Mouse (Mus musculus) intestine, embryonic 16.5 days (tissue): ENCODE measurements around the gene Cbx8. TPM values are rescaled to one million over a fixed set of nuclear protein-coding genes. Genes with fewer than 3 reads are reported as not detected.

Experiments used
- ATAC-seq: fragments of 200-750 bp; cut with Nextera tagmentation; 2 replicates; pipeline ENCODE4 v1.8.0; 2017; ENCODE audit warnings: moderate TSS enrichment, moderate library complexity
- H3K27ac ChIP-seq: fragments of 300-500 bp; sonication (generic); 2 replicates; pipeline ENCODE4 v1.5.1; 2014; ENCODE audit warnings: mild to moderate bottlenecking, low read length
- H3K27me3 ChIP-seq: fragments of 300-500 bp; sonication (generic); replicated peaks from 2 replicates; pipeline ENCODE4 v1.6.1; 2014; ENCODE audit warnings: low read length, control low read depth, mixed read lengths; ENCODE audit not compliant: control insufficient read depth, insufficient read depth
- H3K36me3 ChIP-seq: fragments of 300-500 bp; sonication (generic); 2 replicates; pipeline ENCODE4 v1.6.1; 2014; ENCODE audit warnings: low read length, control low read depth; ENCODE audit not compliant: control insufficient read depth, insufficient read depth
- H3K4me1 ChIP-seq: fragments of 300-500 bp; sonication (generic); 2 replicates; pipeline ENCODE4 v1.6.1; 2014; ENCODE audit warnings: low read length, control low read depth, mixed read lengths; ENCODE audit not compliant: control insufficient read depth, insufficient read depth
- H3K4me2 ChIP-seq: fragments of 300-500 bp; sonication (generic); 2 replicates; pipeline ENCODE4 v1.6.1; 2014; ENCODE audit warnings: low read depth, low read length, control low read depth
- H3K4me3 ChIP-seq: fragments of 300-500 bp; sonication (generic); 2 replicates; pipeline ENCODE4 v1.5.1; 2014; ENCODE audit warnings: mild to moderate bottlenecking, low read length
- H3K9ac ChIP-seq: fragments of 300-500 bp; sonication (generic); 2 replicates; pipeline ENCODE4 v1.6.1; 2014; ENCODE audit warnings: low read depth, low read length
- H3K9me3 ChIP-seq: fragments of 300-500 bp; sonication (generic); 2 replicates; pipeline ENCODE4 v1.6.1; 2016; ENCODE audit warnings: low read length, control low read depth; ENCODE audit not compliant: control insufficient read depth
- WGBS: fragments of 180-500 bp; shearing (Covaris S2); extraction: QIAGEN DNeasy Blood & Tissue Kit; methylation state at CpG from one replicate; pipeline ENCODE4 v1.1.7; 2014; 5-methylcytosine and 5-hydroxymethylcytosine counted together
- polyA plus RNA-seq: library from polyadenylated mRNA; unstranded; fragments of >200 nt; fragmentation: Nextera tagmentation; extraction: Ambion mirVana; gene quantifications from 2 replicates; pipeline ENCODE4 v1.2.1, GENCODE M21; 2015

Cbx8 gene
- 8.1 and 8.5 TPM in 2 replicates for polyA plus RNA-seq

DNA sequence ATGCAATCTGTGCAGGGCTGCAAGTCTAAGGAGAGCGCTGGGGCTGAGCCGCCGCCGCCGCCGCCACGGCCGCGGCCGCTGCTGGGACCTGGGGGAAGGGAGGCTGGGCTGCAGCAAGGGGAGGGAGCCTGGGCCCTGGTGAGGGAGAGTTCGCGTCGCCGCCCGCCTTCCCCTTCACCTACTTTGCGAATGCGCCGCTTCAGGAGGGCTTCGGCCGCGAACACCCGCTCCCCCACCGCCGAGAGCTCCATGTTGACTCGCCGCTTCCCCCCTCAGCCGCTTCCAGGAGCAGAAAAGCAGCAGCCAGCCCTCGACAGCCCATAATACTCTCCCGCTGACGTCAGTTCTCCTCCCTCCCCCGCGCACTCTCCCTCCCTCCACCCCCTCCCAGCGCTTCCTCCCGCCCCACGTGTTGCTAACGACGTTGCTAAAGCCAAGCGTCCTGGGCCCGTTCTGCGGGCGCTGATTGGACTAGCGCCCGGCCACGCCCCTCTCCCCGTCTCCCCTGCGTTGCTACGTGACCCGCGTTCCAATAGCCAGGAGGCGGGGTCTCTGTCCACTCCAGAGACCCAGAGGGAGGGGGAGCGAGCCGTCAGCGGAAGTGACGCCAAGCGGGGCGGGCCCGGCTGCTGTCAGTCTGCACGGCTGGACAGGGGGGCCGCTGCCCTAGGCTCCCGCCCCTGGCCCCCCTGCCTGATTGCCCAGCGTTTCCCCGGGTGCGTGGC is at the start of gene Cbx8:
Gene Cbx8, minus strand, starts transcription at position 370 of the 725 bp plus-strand sequence.
- ATAC-seq, result peak; percentile 93
- H3K9ac ChIP-seq, result peak within 1 kb of the TSS; percentile 86
- under 1% methylated on average over 52 of the region's 63 CpGs for WGBS
- H3K4me2 ChIP-seq, result peak within 1 kb of the TSS; percentile 97
- H3K27ac ChIP-seq, result peak within 1 kb of the TSS; percentile 73
- peaks cover 51% of the 10 kb centered on the region for H3K4me1 ChIP-seq
- H3K36me3 ChIP-seq, result peaks cover 6% of the 10 kb centered on the region
- peak within 1 kb of the TSS; percentile 76 for H3K4me3 ChIP-seq
- no peaks in the 10 kb centered on the region for H3K9me3 ChIP-seq
- H3K27me3 ChIP-seq, result peaks cover 49% of the 10 kb centered on the region

DNA sequence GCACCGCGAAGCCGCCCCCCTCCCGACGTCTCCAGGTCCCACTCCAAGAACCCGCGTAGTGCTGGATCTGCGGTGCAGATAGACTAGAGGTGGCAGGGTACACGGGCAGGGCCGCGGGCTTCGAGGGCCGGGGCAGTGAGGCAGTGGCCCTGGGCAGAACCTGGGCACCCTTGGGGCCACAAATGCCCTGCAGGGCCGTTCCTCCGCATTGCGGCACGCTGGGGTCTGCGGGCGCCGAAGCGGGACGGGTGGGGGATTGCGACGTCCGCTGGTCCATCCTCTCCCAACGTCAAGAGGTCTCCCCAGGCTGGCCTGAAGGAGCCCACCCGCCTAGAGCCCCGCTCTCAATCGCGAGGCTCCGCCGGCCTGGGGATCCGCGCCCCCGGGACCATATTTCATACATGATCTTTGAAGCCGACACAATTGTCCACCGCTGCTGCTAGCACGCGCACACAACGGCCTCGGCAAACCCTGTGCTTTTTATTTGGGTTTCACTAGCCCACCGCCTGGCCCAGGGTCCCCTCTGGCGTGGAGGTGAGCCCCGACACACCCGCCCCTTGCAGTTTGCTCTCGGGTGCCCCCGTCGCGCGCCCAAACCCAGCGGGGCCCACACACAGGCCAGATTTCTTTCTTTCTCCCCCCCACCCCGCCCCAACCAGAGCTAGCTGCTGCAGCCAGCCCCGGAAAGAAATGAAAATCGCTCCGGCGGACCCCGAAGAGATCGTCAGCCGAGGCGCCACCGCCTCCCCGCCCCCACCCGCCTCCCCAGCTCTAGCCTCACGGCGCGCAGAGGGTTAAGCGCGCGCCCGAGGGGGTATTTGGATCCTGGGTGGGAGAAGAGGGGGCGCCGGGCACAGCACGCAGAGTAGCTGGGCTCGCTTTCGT is 49.5 kb upstream of the Cbx8 start:
- peaks cover 19% of the 10 kb centered on the region for H3K27me3 ChIP-seq

GRCm38 (mm10) chr11:119089235-119090075 is 48.7 kb upstream of the Cbx8 start:
- Histone ChIP-seq H3K27me3 (peaks cover 19% of the 10 kb centered on the region), H3K4me2 (peak overlapping the region; percentile 94), H3K27ac (peak overlapping the region; percentile 31; the same call in 1 of the 2 replicates), H3K9ac (peak overlapping the region; percentile 79), H3K9me3 (no peaks in the 10 kb centered on the region), H3K36me3 (no peaks in the 10 kb centered on the region), H3K4me1 (peaks cover 58% of the 10 kb centered on the region), H3K4me3 (peak overlapping the region; percentile 61)
- WGBS, result 2% methylated on average over 41 of the region's 41 CpGs
- no peak for ATAC-seq

More for the DNA sequence above, 49.5 kb upstream of the Cbx8 start:
- H3K9me3 ChIP-seq, result no peaks in the 10 kb centered on the region
- H3K27ac ChIP-seq, result peak overlapping the region; percentile 64; the same call in 1 of the 2 replicates
- no peaks in the 10 kb centered on the region for H3K36me3 ChIP-seq
- WGBS, result under 1% methylated on average over 75 of the region's 75 CpGs
- H3K4me2 ChIP-seq, result peak overlapping the region; percentile 94
- peak overlapping the region; percentile 61 for H3K4me3 ChIP-seq
- ATAC-seq, result no peak
- peak overlapping the region; percentile 79 for H3K9ac ChIP-seq
- peaks cover 54% of the 10 kb centered on the region for H3K4me1 ChIP-seq

- peak overlapping the region; percentile 79; the same call in 1 of the 2 replicates for H3K9ac ChIP-seq
- WGBS, result 5% methylated on average over 28 of the region's 28 CpGs
- H3K4me1 ChIP-seq, result peaks cover 66% of the 10 kb centered on the region
- H3K4me2 ChIP-seq, result peak overlapping the region; percentile 94
- ATAC-seq, result no peak
- no peaks in the 10 kb centered on the region for H3K36me3 ChIP-seq
- 0 out of 2 replicates have a peak overlapping the region, but pooled peaks have one; percentile 61 for H3K4me3 ChIP-seq
- no peak overlapping the region; the same call in 1 of the 2 replicates for H3K27ac ChIP-seq
- no peaks in the 10 kb centered on the region for H3K9me3 ChIP-seq
- H3K27me3 ChIP-seq, result peaks cover 19% of the 10 kb centered on the region
Observed at GRCm38 (mm10) chr11:119088391-119089234, 47.8 kb upstream of the Cbx8 start.

DNA sequence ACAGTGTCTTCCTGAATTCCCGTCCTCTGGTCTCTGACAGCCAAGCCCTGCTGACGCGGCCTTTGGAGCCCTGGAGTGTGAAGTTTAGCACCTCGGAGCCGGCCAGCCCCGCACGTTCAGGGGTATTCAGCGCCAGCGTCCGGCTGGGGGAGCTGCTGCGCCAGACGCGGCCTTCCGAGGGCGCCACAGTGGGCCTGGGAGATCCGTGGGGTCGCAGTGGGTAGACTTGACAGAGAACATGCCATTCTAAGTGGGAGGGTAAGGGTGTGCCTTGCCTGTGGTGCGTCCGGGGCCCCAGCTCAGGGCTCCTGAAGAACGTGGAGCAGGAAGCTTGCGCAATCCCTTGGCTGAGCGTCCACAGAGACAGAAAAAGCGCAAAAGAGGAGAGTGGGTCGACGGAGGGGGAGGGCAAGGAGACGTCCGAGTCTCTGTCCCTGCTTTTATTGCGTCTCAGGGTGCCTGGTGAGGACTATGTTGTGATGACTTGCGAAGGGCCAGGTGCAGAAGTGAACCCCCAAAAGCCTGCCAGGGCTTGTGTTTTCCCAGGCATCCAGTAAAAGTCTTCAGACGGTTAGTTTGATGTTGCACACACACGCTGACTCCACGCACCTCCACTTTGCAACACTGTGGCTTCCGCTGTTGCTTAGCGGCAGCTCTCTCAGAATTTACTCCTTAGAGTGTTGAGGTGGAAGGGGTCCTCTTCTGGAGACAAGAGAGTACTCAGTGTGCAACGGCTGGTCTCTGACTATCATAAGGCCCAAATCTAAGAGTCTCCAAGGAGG is 46.7 kb upstream of the Cbx8 start:
- peak overlapping the region; percentile 32 for H3K4me3 ChIP-seq
- H3K4me2 ChIP-seq, result peak overlapping the region; percentile 52
- H3K9ac ChIP-seq, result peak overlapping the region; percentile 58
- no peaks in the 10 kb centered on the region for H3K9me3 ChIP-seq
- 7% methylated on average over 35 of the region's 35 CpGs for WGBS
- peaks cover 77% of the 10 kb centered on the region for H3K4me1 ChIP-seq
- no peaks in the 10 kb centered on the region for H3K36me3 ChIP-seq
- ATAC-seq, result no peak
- peak overlapping the region; percentile 13; the same call in 1 of the 2 replicates for H3K27ac ChIP-seq
- H3K27me3 ChIP-seq, result peaks cover 19% of the 10 kb centered on the region

DNA sequence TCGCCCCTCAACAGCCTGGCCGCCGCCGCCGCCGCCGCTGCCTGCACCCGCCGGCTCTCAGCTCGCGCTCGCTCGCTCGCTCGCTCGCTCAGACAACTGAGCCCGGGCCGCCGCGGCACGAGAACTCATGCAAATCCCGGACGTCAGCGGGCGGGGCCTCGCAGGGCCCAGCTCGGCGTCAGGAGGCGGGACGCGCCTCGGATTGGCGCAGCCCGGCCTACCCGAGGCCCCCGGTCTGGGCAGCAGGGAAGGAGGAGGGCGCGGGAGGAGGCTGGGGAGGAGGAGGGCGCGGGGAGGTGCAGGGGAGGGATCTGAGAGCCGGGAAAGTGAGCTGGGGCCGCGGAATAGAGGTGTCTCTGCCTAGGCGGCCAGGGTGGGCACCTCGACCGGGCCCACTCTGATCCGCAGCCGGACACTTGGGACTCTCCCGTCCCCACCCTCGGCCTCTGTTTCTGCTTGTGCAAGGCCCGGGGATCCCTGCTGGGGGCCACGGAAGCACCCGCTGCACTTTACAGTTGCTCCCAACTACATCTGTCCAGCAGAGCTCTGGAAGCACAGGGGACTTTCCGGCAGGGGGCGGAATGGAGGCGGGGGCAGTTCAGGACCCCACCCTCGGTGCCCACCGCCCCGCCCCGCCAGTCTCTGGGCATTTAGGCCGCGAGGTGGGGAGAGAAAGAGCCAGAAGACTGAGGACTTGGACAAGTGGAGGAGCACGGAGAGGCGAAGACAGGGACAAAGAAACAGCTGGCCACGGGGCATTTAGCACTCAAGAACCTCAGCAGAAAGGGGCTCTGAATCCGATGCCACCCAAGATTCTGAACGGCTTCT is 45.6 kb upstream of the Cbx8 start, which contains the start of gene Cbx4:
Gene Cbx4, minus strand, starts transcription at position 78 of the 828 bp plus-strand sequence.
- Histone ChIP-seq H3K9ac (peak within 1 kb of the TSS; percentile 98), H3K27ac (peak within 1 kb of the TSS; percentile 98), H3K27me3 (peaks cover 19% of the 10 kb centered on the region), H3K36me3 (peaks cover 7% of the 10 kb centered on the region), H3K4me3 (peak within 1 kb of the TSS; percentile 92), H3K4me2 (peak within 1 kb of the TSS; percentile 86), H3K4me1 (peaks cover 78% of the 10 kb centered on the region), H3K9me3 (no peaks in the 10 kb centered on the region)
- 2% methylated on average over 65 of the region's 67 CpGs for WGBS
- ATAC-seq, result peak; percentile 88

DNA sequence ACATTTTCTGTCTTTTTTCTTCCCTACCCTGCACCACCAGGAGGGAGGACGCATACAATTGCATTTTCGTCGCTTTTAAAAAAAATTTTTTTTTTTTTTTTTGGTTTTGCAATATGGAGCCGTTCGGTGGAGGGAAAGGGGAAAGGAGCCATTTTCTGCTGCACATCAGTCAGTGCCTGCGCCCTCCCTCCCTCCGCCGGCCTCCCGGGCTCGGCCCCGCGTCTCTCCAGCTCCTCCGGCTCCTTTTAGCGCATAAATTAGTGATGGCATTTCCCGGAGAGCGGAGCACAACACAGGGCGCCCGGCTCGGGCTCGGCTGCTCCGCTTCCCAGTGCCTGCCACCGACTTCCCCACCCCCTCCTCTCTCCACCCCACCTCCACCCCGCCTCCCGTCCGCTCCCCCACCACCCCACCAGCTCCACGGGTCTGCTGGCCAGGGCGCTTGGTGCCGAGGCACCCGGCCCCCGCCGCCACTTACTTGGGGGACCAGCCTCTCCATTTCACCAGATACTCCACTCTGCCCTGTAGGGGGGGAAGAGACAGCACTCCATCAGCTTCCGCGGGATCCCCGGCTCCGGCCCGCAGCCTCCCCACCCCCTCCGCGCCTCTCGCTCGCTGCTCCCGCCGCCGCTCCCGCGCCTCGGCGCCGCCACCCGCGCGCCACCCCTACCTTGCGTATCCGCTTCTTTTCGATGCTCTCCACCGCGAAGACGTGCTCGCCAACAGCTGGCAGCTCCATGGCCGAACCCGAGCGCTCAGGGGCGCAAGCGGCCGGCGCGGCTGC is 44.7 kb upstream of the Cbx8 start:
- Histone ChIP-seq H3K27me3 (peaks cover 19% of the 10 kb centered on the region), H3K36me3 (peaks cover 13% of the 10 kb centered on the region), H3K9ac (peak overlapping the region; percentile 98), H3K27ac (peak overlapping the region; percentile 98), H3K4me3 (peak overlapping the region; percentile 92), H3K4me1 (peaks cover 82% of the 10 kb centered on the region), H3K9me3 (no peaks in the 10 kb centered on the region), H3K4me2 (peak overlapping the region; percentile 86)
- peak; percentile 38 for ATAC-seq
- WGBS, result under 1% methylated on average over 62 of the region's 66 CpGs
